Mouse (Mus musculus) liver, postnatal 0 days (tissue): ENCODE measurements around the gene Kdm7a. TPM values are rescaled to one million over a fixed set of nuclear protein-coding genes. Genes with fewer than 3 reads are reported as not detected.
A peak's percentile ranks its signal among the peaks of the same experiment; 100 is the strongest.

Source experiments
- ATAC-seq: fragments of 200-750 bp; cut with Nextera tagmentation; 2 replicates; pipeline ENCODE4 v1.8.0; 2017; ENCODE audit warnings: mild to moderate bottlenecking, moderate library complexity
- DNase-seq: peaks from one replicate; pipeline ENCODE4 v3.0.0-alpha.2; 2016
- H3K27ac ChIP-seq: fragments of 300-500 bp; sonication (generic); 2 replicates; pipeline ENCODE4 v1.5.1; 2014; ENCODE audit warnings: antibody characterized with exemption, moderate library complexity, mild to moderate bottlenecking, low read depth
- H3K27me3 ChIP-seq: fragments of 300-500 bp; sonication (generic); 2 replicates; pipeline ENCODE4 v1.6.1; 2014; ENCODE audit warnings: low read length, control low read depth, mixed read lengths; ENCODE audit not compliant: insufficient read depth
- H3K36me3 ChIP-seq: fragments of 300-500 bp; sonication (generic); replicated peaks from 2 replicates; pipeline ENCODE4 v1.6.1; 2014; ENCODE audit warnings: mild to moderate bottlenecking, control low read depth, low read length, moderate library complexity, mixed read lengths; ENCODE audit not compliant: insufficient read depth
- H3K4me1 ChIP-seq: fragments of 300-500 bp; sonication (generic); 2 replicates; pipeline ENCODE4 v1.6.1; 2014; ENCODE audit warnings: antibody characterized with exemption, mild to moderate bottlenecking, control low read depth; ENCODE audit not compliant: insufficient read depth
- H3K4me2 ChIP-seq: fragments of 300-500 bp; sonication (generic); 2 replicates; pipeline ENCODE4 v1.6.1; 2014; ENCODE audit warnings: low read depth, mild to moderate bottlenecking, low read length, moderate library complexity, mixed read lengths
- H3K4me3 ChIP-seq: fragments of 300-500 bp; sonication (generic); 2 replicates; pipeline ENCODE4 v1.5.1; 2014; ENCODE audit warnings: low read depth, low read length
- H3K9ac ChIP-seq: fragments of 300-500 bp; sonication (generic); replicated peaks from 2 replicates; pipeline ENCODE4 v1.6.1; 2014; ENCODE audit warnings: mild to moderate bottlenecking, moderate library complexity
- H3K9me3 ChIP-seq: fragments of 300-500 bp; sonication (generic); 2 replicates; pipeline ENCODE4 v1.6.1; 2016; ENCODE audit warnings: mild to moderate bottlenecking, control low read depth, low read length, mixed read lengths
- CTCF ChIP-seq: sonication (generic); IDR thresholded peaks from 2 replicates; pipeline ENCODE4 v1.5.1; 2016; ENCODE audit warnings: antibody characterized with exemption, low read depth
- EP300 ChIP-seq: IDR thresholded peaks from 2 replicates; pipeline ENCODE4 v1.6.1; 2016; ENCODE audit warnings: antibody characterized with exemption, low read depth, mild to moderate bottlenecking
- WGBS: fragments of 180-500 bp; shearing (Covaris S2); extraction: QIAGEN DNeasy Blood & Tissue Kit; methylation state at CpG from one replicate; pipeline ENCODE4 v1.1.7; 2014; ENCODE audit not compliant: insufficient replicate concordance; 5-methylcytosine and 5-hydroxymethylcytosine counted together
- polyA plus RNA-seq: library from polyadenylated mRNA; unstranded; fragments of >200 nt; fragmentation: Nextera tagmentation; extraction: Ambion mirVana; gene quantifications from 2 replicates; pipeline ENCODE4 v1.2.1, GENCODE M21; 2015

Kdm7a gene
- polyA plus RNA-seq, 1 experiment from 2014 or later: 4.2 TPM

DNA sequence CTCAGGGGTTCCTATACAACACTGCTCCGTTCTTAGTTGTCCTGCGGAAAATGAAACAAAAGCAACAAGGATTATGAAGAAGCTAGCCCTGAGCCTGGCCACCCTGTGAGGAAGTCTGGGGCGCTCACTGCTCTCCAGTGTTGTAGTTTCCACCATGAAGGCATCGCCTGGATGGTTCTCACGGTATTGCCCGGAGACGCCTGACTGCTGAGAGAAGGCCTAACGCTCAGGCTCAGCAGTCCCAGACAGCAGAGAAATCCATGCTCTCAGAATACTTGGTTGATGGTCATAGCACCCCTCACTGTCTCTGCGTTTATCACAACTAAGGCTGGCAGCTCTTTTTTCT lies 20.0 kb upstream of the Kdm7a start:
- H3K4me2 ChIP-seq: 0 out of 2 replicates have a peak overlapping the region, but pooled peaks have one; percentile 13
- TF ChIP-seq CTCF (no peak), EP300 (no peak)
- 49% methylated on average over 9 of the region's 9 CpGs for WGBS

DNA sequence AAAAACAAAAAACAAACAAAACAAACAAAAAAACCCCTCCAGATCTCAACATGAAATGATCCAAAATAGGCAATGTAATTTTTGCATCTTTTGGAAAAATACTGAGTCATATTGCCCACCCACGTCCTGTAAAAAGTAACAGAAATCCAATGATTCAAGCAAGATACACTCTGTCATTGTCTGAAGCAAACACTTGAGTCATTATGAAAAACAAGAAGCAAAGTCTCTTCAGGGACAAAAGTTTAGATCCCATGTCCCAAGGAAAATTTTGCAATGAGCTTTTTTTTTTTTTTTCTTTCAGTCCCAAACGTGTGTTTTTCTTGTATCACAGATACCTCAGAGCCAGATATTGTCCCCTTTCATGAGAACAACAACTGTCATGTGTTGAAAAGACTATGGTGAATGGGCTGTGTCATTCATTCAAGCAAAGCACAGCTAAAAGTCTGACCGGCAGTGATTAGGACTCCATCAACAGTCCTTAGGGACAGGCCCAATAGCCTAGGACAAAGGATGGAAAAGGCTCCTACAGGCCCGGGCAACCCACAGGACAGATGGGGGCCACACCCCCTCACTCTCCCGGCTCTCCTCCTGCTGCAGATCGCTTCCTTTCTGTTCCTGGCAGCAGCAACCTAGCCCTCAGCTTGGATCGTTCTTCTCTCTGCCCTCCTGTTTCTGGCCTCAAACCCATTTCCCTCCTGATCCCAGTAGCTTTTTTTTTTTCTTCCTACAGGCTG lies 19.5 kb upstream of the Kdm7a start:
- H3K4me2 ChIP-seq: 0 out of 2 replicates have a peak overlapping the region, but pooled peaks have one; percentile 13
- H3K27ac ChIP-seq: peak overlapping the region; percentile 34
- WGBS: 35% methylated on average over 7 of the region's 7 CpGs

More for the DNA sequence above, 20.0 kb upstream of the Kdm7a start:
- H3K9me3 ChIP-seq: no peaks in the 10 kb centered on the region
- H3K36me3 ChIP-seq: no peaks in the 10 kb centered on the region
- DNase-seq: peak; percentile 12
- H3K27me3 ChIP-seq: no peaks in the 10 kb centered on the region
- peaks cover 7% of the 10 kb centered on the region for H3K4me1 ChIP-seq
- no peak for ATAC-seq
- H3K27ac ChIP-seq: peak overlapping the region; percentile 34
- no peak overlapping the region for H3K4me3 ChIP-seq
- H3K9ac ChIP-seq: no peak overlapping the region

DNA sequence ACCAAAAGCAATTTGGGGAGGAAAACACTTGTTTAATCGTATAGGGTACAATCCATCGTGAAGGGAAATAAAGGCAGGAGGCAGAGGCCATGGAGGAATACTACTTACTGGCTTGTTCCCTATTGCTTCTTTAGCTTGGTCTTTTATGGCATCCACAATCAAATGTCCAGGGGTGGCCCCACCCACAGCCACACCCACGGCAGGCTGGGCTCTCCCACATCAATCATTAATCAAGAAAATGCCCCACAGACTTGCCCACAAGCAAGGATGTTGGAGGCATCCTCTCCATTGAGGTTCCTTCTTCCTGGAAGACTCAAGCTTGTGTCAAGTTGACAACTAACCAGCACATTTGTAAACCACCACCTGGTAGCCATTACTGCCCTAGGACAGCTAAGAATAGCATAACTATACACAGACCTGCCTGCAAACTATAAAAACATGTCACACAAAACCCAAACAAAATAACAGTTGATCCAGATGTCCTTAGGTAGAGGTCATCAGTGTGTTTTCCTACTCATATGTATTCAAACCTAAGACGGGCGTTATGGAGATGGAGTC lies 16.8 kb upstream of the Kdm7a start:
- no peak overlapping the region for H3K4me3 ChIP-seq
- no peak overlapping the region for H3K4me2 ChIP-seq
- H3K36me3 ChIP-seq: no peaks in the 10 kb centered on the region
- no peak overlapping the region for H3K9ac ChIP-seq
- DNase-seq: peak; percentile 32
- TF ChIP-seq CTCF (no peak), EP300 (no peak)
- no peaks in the 10 kb centered on the region for H3K27me3 ChIP-seq
- H3K27ac ChIP-seq: no peak overlapping the region
- peak; percentile 55 for ATAC-seq
- H3K9me3 ChIP-seq: no peaks in the 10 kb centered on the region
- 63% methylated on average over 5 of the region's 5 CpGs for WGBS
- peaks cover 6% of the 10 kb centered on the region; the same call in 1 of the 2 replicates for H3K4me1 ChIP-seq

More for the DNA sequence above, 19.5 kb upstream of the Kdm7a start:
- DNase-seq (peak; percentile 13), ATAC-seq (no peak)
- Histone ChIP-seq H3K4me3 (no peak overlapping the region), H3K9ac (no peak overlapping the region), H3K36me3 (no peaks in the 10 kb centered on the region), H3K27me3 (no peaks in the 10 kb centered on the region), H3K4me1 (peaks cover 6% of the 10 kb centered on the region), H3K9me3 (no peaks in the 10 kb centered on the region)
- TF ChIP-seq EP300 (no peak), CTCF (no peak)

DNA sequence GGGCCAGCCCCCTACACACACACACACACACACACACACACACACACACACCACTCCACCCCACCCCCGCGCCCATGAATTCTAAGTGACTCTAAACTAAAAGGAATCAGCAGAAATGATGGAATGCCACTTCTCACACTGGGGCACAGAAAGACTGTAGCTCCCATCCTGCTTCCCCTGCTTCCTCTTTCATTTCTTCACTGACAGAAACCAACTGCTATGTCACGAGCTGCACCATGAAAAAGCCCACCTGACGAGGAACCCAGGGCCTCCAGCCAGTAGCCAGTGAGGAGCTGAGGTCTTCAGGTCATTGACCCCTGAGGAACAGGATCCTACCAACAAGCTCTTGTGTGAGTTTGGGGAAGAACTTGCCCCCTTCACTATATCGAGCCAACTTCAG lies 15.9 kb upstream of the Kdm7a start:
- Histone ChIP-seq H3K4me1 (peaks cover 6% of the 10 kb centered on the region; the same call in 1 of the 2 replicates), H3K27ac (no peak overlapping the region), H3K4me2 (no peak overlapping the region), H3K9me3 (no peaks in the 10 kb centered on the region), H3K36me3 (no peaks in the 10 kb centered on the region), H3K9ac (no peak overlapping the region), H3K4me3 (no peak overlapping the region), H3K27me3 (no peaks in the 10 kb centered on the region)
- 58% methylated on average over 5 of the region's 5 CpGs for WGBS
- TF ChIP-seq CTCF (no peak), EP300 (no peak)
- DNase-seq (peak; percentile 11), ATAC-seq (peak; percentile 23; the same call in 1 of the 2 replicates)

DNA sequence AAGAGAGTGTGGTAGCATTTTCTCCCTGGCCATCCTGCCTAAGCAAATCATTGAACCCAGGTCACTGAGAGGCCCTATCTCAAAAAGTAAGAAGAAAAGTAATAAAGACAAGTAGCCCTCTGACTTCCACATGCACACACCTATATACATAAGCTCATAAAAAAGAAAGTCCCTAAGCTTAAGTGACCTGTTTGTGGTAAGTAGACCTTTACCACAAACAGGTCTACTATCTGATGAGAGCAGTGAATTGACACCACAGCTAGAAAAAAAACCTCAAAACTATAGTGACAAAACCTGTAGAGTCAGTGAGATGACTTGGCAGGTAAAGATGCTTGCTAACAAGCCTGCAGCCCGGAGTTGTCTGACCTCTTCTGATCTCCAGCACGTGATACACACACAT lies 11.4 kb upstream of the Kdm7a start:
- H3K27ac ChIP-seq: no peak overlapping the region
- H3K4me1 ChIP-seq: no peaks in the 10 kb centered on the region
- no peak overlapping the region for H3K4me2 ChIP-seq
- H3K4me3 ChIP-seq: no peak overlapping the region
- TF ChIP-seq CTCF (no peak), EP300 (no peak)
- WGBS: 78% methylated on average over 2 of the region's 2 CpGs
- no peaks in the 10 kb centered on the region for H3K9me3 ChIP-seq
- ATAC-seq (no peak), DNase-seq (no peak)
- no peaks in the 10 kb centered on the region for H3K27me3 ChIP-seq
- H3K9ac ChIP-seq: no peak overlapping the region
- H3K36me3 ChIP-seq: no peaks in the 10 kb centered on the region

DNA sequence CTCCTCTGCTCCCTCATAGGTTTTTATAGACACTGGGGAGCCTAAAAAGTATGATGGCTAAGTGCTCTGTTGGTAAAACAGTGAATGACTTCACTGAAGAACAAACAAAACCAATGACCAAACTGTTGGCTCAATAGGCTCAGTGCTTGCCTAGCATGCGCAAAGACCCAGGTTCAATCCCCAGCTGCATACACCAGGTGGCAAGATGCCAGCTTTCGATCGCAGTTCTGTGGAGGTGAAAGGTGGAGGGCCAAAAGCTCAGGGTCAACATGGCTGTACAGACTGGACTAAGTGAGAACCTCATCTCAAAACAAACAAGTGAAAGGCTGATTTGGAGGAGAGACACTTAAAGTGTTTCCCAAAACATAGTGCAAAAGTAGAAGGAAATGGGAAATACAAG lies 10.5 kb upstream of the Kdm7a start:
- no peak for TF ChIP-seq CTCF
- no peak for TF ChIP-seq EP300
- no peaks in the 10 kb centered on the region for H3K4me1 ChIP-seq
- H3K27me3 ChIP-seq: no peaks in the 10 kb centered on the region
- DNase-seq: peak; percentile 34
- H3K27ac ChIP-seq: no peak overlapping the region
- no peak overlapping the region for H3K9ac ChIP-seq
- H3K4me2 ChIP-seq: no peak overlapping the region
- H3K9me3 ChIP-seq: no peaks in the 10 kb centered on the region
- ATAC-seq: peak; percentile 62; the same call in 1 of the 2 replicates
- WGBS: 86% methylated on average over 3 of the region's 3 CpGs
- no peaks in the 10 kb centered on the region for H3K36me3 ChIP-seq
- H3K4me3 ChIP-seq: no peak overlapping the region
